8 mouse cellular contexts compared by ENCODE assay signal in genomic region chr9:65555001-65555405, GRCm38 (mm10). TPM values are rescaled to one million over a fixed set of nuclear protein-coding genes. Genes with fewer than 3 reads are reported as not detected.
DNase-seq lines count a peak whose midpoint lies in the region; ATAC-seq and TF ChIP-seq lines count a peak whose summit lies in the region.
"Had no signal": no experiment of that assay in that cellular context is flagged by ENCODE, and none has a peak within 500 bp of the region (broad histone marks: within the 10 kb centered on the region; RNA-seq: fewer than 3 reads in every experiment).

No protein-coding gene starts in this region.

- H3K9ac ChIP-seq in neural tube, embryonic 11.5 days (ENCODE audit: low read length) = no peak overlapping the region
- H3K9ac ChIP-seq: hindbrain, embryonic 15.5 days had no signal

- peak; percentile 48 for DNase-seq in embryo, embryonic 9.5 days (ENCODE audit: extremely low spot score)
- peak; percentile 74 for DNase-seq in kidney, postnatal 10 days
- DNase-seq in neural tube, embryonic 11.5 days (ENCODE audit: low spot score) = peak; percentile 45
- DNase-seq in thymus, postnatal 36 days = no peak
- no peak for DNase-seq in layer of hippocampus, adult 2 months (ENCODE audit: low spot score in 2 of 2)

- no peak for ATAC-seq in megakaryocyte, adult 5-6 weeks (ENCODE audit: poor library complexity, severe bottlenecking)
- ATAC-seq in neural tube, embryonic 11.5 days (ENCODE audit: insufficient read depth, low FRiP score, low TSS enrichment) = no peak

- WGBS in neural tube, embryonic 11.5 days = 17% methylated on average over 5 of the region's 5 CpGs

- H3K27ac ChIP-seq in neural tube, embryonic 11.5 days (ENCODE audit: low read depth, low read length) = peak overlapping the region; percentile 53
- H3K27ac ChIP-seq in layer of hippocampus, adult 2 months = no peak overlapping the region
- H3K27ac ChIP-seq: hindbrain, embryonic 15.5 days had no signal

- peaks cover 94% of the 10 kb centered on the region for H3K36me3 ChIP-seq in megakaryocyte, embryonic 14.5 days (replicated peaks; ENCODE audit: low read length)
- peaks cover 6% of the 10 kb centered on the region for H3K36me3 ChIP-seq in neural tube, embryonic 11.5 days (ENCODE audit: control insufficient read depth, insufficient read depth, low read length)

- H3K4me1 ChIP-seq in megakaryocyte, embryonic 14.5 days = peaks cover 100% of the 10 kb centered on the region
- peaks cover 24% of the 10 kb centered on the region for H3K4me1 ChIP-seq in neural tube, embryonic 11.5 days (ENCODE audit: control insufficient read depth, insufficient read depth, low read length)

- no peak for TF ChIP-seq CTCF in layer of hippocampus, adult 2 months (conservative IDR thresholded peaks at IDR 0.05)

- H3K4me3 ChIP-seq in megakaryocyte, embryonic 14.5 days (replicated peaks) = peak overlapping the region; percentile 77
- no peak overlapping the region for H3K4me3 ChIP-seq in neural tube, embryonic 11.5 days (ENCODE audit: low read depth, low read length)
- H3K4me3 ChIP-seq in layer of hippocampus, adult 2 months = no peak overlapping the region
- H3K4me3 ChIP-seq: hindbrain, embryonic 15.5 days had no signal

- no peaks in the 10 kb centered on the region for H3K27me3 ChIP-seq in megakaryocyte, embryonic 14.5 days (replicated peaks)
- H3K27me3 ChIP-seq in neural tube, embryonic 11.5 days (ENCODE audit: control insufficient read depth, insufficient read depth, low read length) = no peaks in the 10 kb centered on the region
- H3K27me3 ChIP-seq: hindbrain, embryonic 15.5 days had no signal

- no peaks in the 10 kb centered on the region for H3K9me3 ChIP-seq in megakaryocyte, embryonic 14.5 days
- H3K9me3 ChIP-seq in neural tube, embryonic 11.5 days (ENCODE audit: control insufficient read depth, low read length) = no peaks in the 10 kb centered on the region
- H3K9me3 ChIP-seq: hindbrain, embryonic 15.5 days had no signal

- no peak overlapping the region for H3K4me2 ChIP-seq in neural tube, embryonic 11.5 days (ENCODE audit: low read depth)
- H3K4me2 ChIP-seq: hindbrain, embryonic 15.5 days had no signal

RNA-seq across cellular contexts. Expression of gene Plekho2, which starts 24.8 kb away (rescaled TPM):
- polyA plus RNA-seq in megakaryocyte, embryonic 14.5 days (2012; ENCODE audit: insufficient read depth, low replicate concordance) = 198 and 329 TPM in 2 replicates
- total RNA-seq in megakaryocyte, adult 5-6 weeks (2015) = 59.1 and 68.1 TPM in 2 replicates
- 52.5 and 60.6 TPM in 2 replicates for total RNA-seq in megakaryocyte, adult 5-6 weeks (2017)
- 10.5 and 13.3 TPM in 2 replicates for polyA plus RNA-seq in neural tube, embryonic 11.5 days (2014; fragmentation: Nextera tagmentation; extraction: Ambion mirVana)
- total RNA-seq in layer of hippocampus, adult 2 months (2021) = 10 to 100 TPM; 12.0 to 14.5 TPM

RNA-seq across cellular contexts. Expression of gene Pif1, which starts 32.0 kb away (rescaled TPM):
- 3.9 and 6.9 TPM in 2 replicates for polyA plus RNA-seq in megakaryocyte, embryonic 14.5 days (2012; ENCODE audit: insufficient read depth, low replicate concordance)
- total RNA-seq in megakaryocyte, adult 5-6 weeks (2015) = 12.1 and 12.6 TPM in 2 replicates
- total RNA-seq in megakaryocyte, adult 5-6 weeks (2017) = 12.7 and 16.9 TPM in 2 replicates
- 10.2 and 11.1 TPM in 2 replicates for polyA plus RNA-seq in neural tube, embryonic 11.5 days (2014; fragmentation: Nextera tagmentation; extraction: Ambion mirVana)
- total RNA-seq in layer of hippocampus, adult 2 months (2021) = under 1 TPM; 0.17 to 0.38 TPM

RNA-seq across cellular contexts. Expression of gene Ankdd1a, which starts 35.0 kb away (rescaled TPM):
- polyA plus RNA-seq in megakaryocyte, embryonic 14.5 days (2012; ENCODE audit: insufficient read depth, low replicate concordance) = 2.0 TPM in 1 of 2 replicates, not detected in the other
- total RNA-seq in megakaryocyte, adult 5-6 weeks (2015) = not detected in 2 replicates
- 0.08 TPM in 1 of 2 replicates, not detected in the other for total RNA-seq in megakaryocyte, adult 5-6 weeks (2017)
- polyA plus RNA-seq in neural tube, embryonic 11.5 days (2014; fragmentation: Nextera tagmentation; extraction: Ambion mirVana) = 0.21 TPM in 1 of 2 replicates, not detected in the other
- total RNA-seq in layer of hippocampus, adult 2 months (2021) = 1 to 10 TPM; 4.8 to 5.0 TPM

Comparison
In these comparisons a context has a peak if more than half of its experiments do, and no peak if none do; other contexts are left out.
1. DNase-seq: peak in embryo, embryonic 9.5 days (single experiment), kidney, postnatal 10 days (single experiment) and neural tube, embryonic 11.5 days (single experiment); none in thymus, postnatal 36 days (0 of 2) and layer of hippocampus, adult 2 months (0 of 2).
2. RNA of gene Pif1, which starts 32.0 kb away (total RNA-seq): 12.1 to 16.9 TPM in megakaryocyte, adult 5-6 weeks; 0.17 to 0.38 TPM in layer of hippocampus, adult 2 months; every median in the first group is over 4 times any median in the second.
3. RNA of gene Ankdd1a, which starts 35.0 kb away (total RNA-seq): 4.8 to 5.0 TPM in layer of hippocampus, adult 2 months; 0.08 TPM in megakaryocyte, adult 5-6 weeks; every median in the first group is over 4 times any median in the second.